Comparison of ENCODE assay signal across 8 mouse cellular contexts in the genomic region with DNA sequence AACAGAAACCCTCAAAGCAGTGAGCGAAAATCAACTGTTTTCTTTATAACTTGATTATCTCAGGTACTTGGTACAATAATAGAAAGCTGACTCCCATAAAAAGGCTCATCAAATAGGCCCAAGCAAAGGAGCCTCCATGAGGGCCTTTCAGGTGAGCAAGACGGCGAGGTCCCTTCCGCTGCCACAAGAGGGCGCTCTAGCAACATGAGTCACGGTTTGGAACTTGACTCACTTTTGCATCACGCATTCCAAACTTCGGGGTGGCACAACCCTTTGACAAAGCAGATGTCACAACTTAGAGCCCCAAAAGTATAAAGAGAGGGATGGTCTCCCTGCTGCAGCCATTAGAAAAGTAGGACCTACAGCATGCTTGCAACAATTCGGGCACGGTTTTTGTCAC. TPM values are rescaled to one million over a fixed set of nuclear protein-coding genes. Genes with fewer than 3 reads are reported as not detected.
DNase-seq lines count a peak whose midpoint lies in the region; TF ChIP-seq lines count a peak whose summit lies in the region.
"Had no signal": no experiment of that assay in that cellular context is flagged by ENCODE, and none has a peak within 500 bp of the region (broad histone marks: within the 10 kb centered on the region; RNA-seq: fewer than 3 reads in every experiment).

No protein-coding gene starts in this region.

- no peaks in the 10 kb centered on the region for H3K36me3 ChIP-seq in CH12.LX (replicated peaks in 1 of 2; ENCODE audit: control insufficient read depth in 1 of 2, insufficient read depth in 1 of 2, low read length in 1 of 2)
- H3K36me3 ChIP-seq: neural tube, embryonic 13.5 days had no signal

- DNase-seq in CH12.LX (ENCODE audit: extremely low read depth) (peak; percentile 87), ZHBTc4 (ENCODE audit: low read depth, low spot score) (peak; percentile 83)
- peak; percentile 81 to 84 for DNase-seq in cerebellum, postnatal 4 days (ENCODE audit: low spot score in 2 of 2)
- DNase-seq in heart, adult 18-20 months: peak; percentile 69 to 90
- DNase-seq in layer of hippocampus, adult 2 months (ENCODE audit: low spot score in 2 of 2): peak; percentile 80 to 92
- peak; percentile 82 for DNase-seq in lung, adult 2 months
- peak; percentile 94 for DNase-seq in right cerebral cortex, postnatal 4 days

- H3K4me2 ChIP-seq in CH12.LX (ENCODE audit: insufficient read depth, low read depth, poor library complexity, severe bottlenecking): no peak overlapping the region; the same call in 1 of the 2 replicates
- H3K4me2 ChIP-seq: neural tube, embryonic 13.5 days had no signal

- WGBS in lung, adult 2 months: 15% methylated on average over 10 of the region's 10 CpGs

- dilution Hi-C loops in CH12.LX (cut with MboI; ENCODE audit: extremely low pct_ligation_motif_present, extremely low pct_unique_long_range_greater_than_20kb, low sequenced_read_pairs): no loop called here

- peak; percentile 100 for TF ChIP-seq RAD21 in CH12.LX (IDR thresholded peaks at IDR 0.05; ENCODE audit: low read depth, low read length)

- no peaks in the 10 kb centered on the region for H3K9me3 ChIP-seq in CH12.LX (replicated peaks; ENCODE audit: low read length)
- H3K9me3 ChIP-seq: neural tube, embryonic 13.5 days had no signal

- TF ChIP-seq EP300 in CH12.LX (IDR thresholded peaks at IDR 0.05; ENCODE audit: low read length): no peak

- H3K79me2 ChIP-seq in CH12.LX (replicated peaks; ENCODE audit: control insufficient read depth, extremely low read depth, insufficient read depth, poor library complexity, severe bottlenecking): no peaks in the 10 kb centered on the region

- in situ Hi-C loops in CH12.LX (cut with MboI; ENCODE audit: low pct_ligation_motif_present, low pct_unique_long_range_greater_than_20kb, low sequenced_read_pairs): loop anchor here (5.0 kb wide), 3 partner anchors 97 to 332 kb away; a partner anchor contains a TSS

- no peak for TF ChIP-seq POLR2A in CH12.LX (IDR thresholded peaks at IDR 0.05; ENCODE audit: low read depth, low read length)
- TF ChIP-seq POLR2A in lung, adult 2 months (IDR thresholded peaks at IDR 0.05; ENCODE audit: borderline replicate concordance, extremely low read depth, low read depth, low read length): no peak

- no peak overlapping the region for H3K4me3 ChIP-seq in CH12.LX (replicated peaks in 1 of 3; ENCODE audit: low read depth in 2 of 3, low read length in 2 of 3, poor library complexity in 1 of 3)
- no peak overlapping the region for H3K4me3 ChIP-seq in layer of hippocampus, adult 2 months
- no peak overlapping the region for H3K4me3 ChIP-seq in lung, adult 2 months (replicated peaks; ENCODE audit: extremely low read depth, low read depth, low read length)
- H3K4me3 ChIP-seq: neural tube, embryonic 13.5 days had no signal

- H3K9ac ChIP-seq in CH12.LX (ENCODE audit: insufficient read depth, low read depth): no peak overlapping the region
- H3K9ac ChIP-seq: neural tube, embryonic 13.5 days had no signal

- H3K4me1 ChIP-seq in CH12.LX (ENCODE audit: control insufficient read depth in 1 of 2, insufficient read depth in 2 of 2): peaks cover 0 to 17% of the 10 kb centered on the region in 2 experiments; a peak in 3 of 4 replicates
- H3K4me1 ChIP-seq in lung, adult 2 months (ENCODE audit: control insufficient read depth, insufficient read depth, low read length): no peaks in the 10 kb centered on the region
- H3K4me1 ChIP-seq: neural tube, embryonic 13.5 days had no signal

- peak; percentile 86 to 99 for TF ChIP-seq CTCF in CH12.LX (conservative IDR thresholded peaks at IDR 0.05 in 1 of 2, IDR thresholded peaks at IDR 0.05 in 1 of 2; ENCODE audit: low read depth in 2 of 2, low read length in 2 of 2)
- TF ChIP-seq CTCF in layer of hippocampus, adult 2 months (conservative IDR thresholded peaks at IDR 0.05): peak; percentile 98
- peak; percentile 93 for TF ChIP-seq CTCF in lung, adult 2 months (IDR thresholded peaks at IDR 0.05; ENCODE audit: insufficient read depth, low read length)

- H3K27ac ChIP-seq in CH12.LX (ENCODE audit: insufficient read depth, low read depth): no peak overlapping the region
- no peak overlapping the region for H3K27ac ChIP-seq in layer of hippocampus, adult 2 months
- H3K27ac ChIP-seq: neural tube, embryonic 13.5 days had no signal

- H3K27me3 ChIP-seq in CH12.LX (replicated peaks): no peaks in the 10 kb centered on the region
- H3K27me3 ChIP-seq: neural tube, embryonic 13.5 days had no signal

TF ChIP-seq in CH12.LX, 34 proteins besides CTCF, POLR2A, EP300 and RAD21:
- no peak for TF ChIP-seq CHD2 (IDR thresholded peaks at IDR 0.05; ENCODE audit: low read length)
- peak; percentile 89 for TF ChIP-seq ZC3H11A (IDR thresholded peaks at IDR 0.05; ENCODE audit: low read depth, low read length)
- TF ChIP-seq SIN3A (IDR thresholded peaks at IDR 0.05; ENCODE audit: low read length): no peak
- TF ChIP-seq SMC3 (IDR thresholded peaks at IDR 0.05; ENCODE audit: low read depth, low read length): peak; percentile 98
- TF ChIP-seq IRF4 (IDR thresholded peaks at IDR 0.05; ENCODE audit: low read depth, low read length): peak; percentile 41; the same call in 1 of the 2 replicates
- TF ChIP-seq ETS1 (conservative IDR thresholded peaks at IDR 0.05; ENCODE audit: low read depth, low read length): no peak

RNA-seq across cellular contexts. Expression of a gene that starts 5.9 kb away (rescaled TPM):
- total RNA-seq in CH12.LX (2012; rRNA removed): 15.5 and 16.7 TPM in 2 replicates
- total RNA-seq in CH12.LX (2014; rRNA removed): 7.3 and 7.6 TPM in 2 replicates
- 18.4 and 18.6 TPM in 2 replicates for polyA plus RNA-seq in CH12.LX (2012; ENCODE audit: insufficient read length, low read depth)
- total RNA-seq in heart, adult 18-20 months (2021): 1 to 10 TPM; 4.7 to 6.1 TPM
- 10 to 100 TPM; 85.8 to 91.6 TPM for total RNA-seq in layer of hippocampus, adult 2 months (2021)
- polyA plus RNA-seq in lung, adult 2 months (2012; rRNA removed): 11.7 and 12.2 TPM in 2 replicates

RNA-seq across cellular contexts. Expression of a gene that starts 20.6 kb away (rescaled TPM):
- total RNA-seq in CH12.LX (2012; rRNA removed) (24.1 and 25.6 TPM in 2 replicates), CH12.LX (2014; rRNA removed) (37.3 and 38.4 TPM in 2 replicates)
- polyA plus RNA-seq in CH12.LX (2012; ENCODE audit: insufficient read length, low read depth): 23.7 and 25.3 TPM in 2 replicates
- 10 to 100 TPM; 13.9 to 15.1 TPM for total RNA-seq in heart, adult 18-20 months (2021)
- total RNA-seq in layer of hippocampus, adult 2 months (2021): 10 to 100 TPM; 32.7 to 37.0 TPM
- polyA plus RNA-seq in lung, adult 2 months (2012; rRNA removed): 8.7 and 12.3 TPM in 2 replicates

Comparison
In these comparisons a context has a peak if more than half of its experiments do, and no peak if none do; other contexts are left out.
1. RNA of a gene that starts 5.9 kb away (total RNA-seq): 85.8 to 91.6 TPM in layer of hippocampus, adult 2 months; 7.3 to 16.7 TPM in CH12.LX and 4.7 to 6.1 TPM in heart, adult 18-20 months; every median in the first group is over 4 times any median in the second.
2. Peak in every context shown above with its lines, with median percentiles within 50 percentile points of each other: DNase-seq and CTCF ChIP-seq.